Mouse (Mus musculus) embryonic fibroblast, embryonic 13.5 days (primary cell): ENCODE measurements around the gene Csnk1g1. TPM values are rescaled to one million over a fixed set of nuclear protein-coding genes. Genes with fewer than 3 reads are reported as not detected.

Source experiments
- H3K27ac ChIP-seq: 2 replicates; pipeline ENCODE4 v1.5.1; 2012; ENCODE audit warnings: low read length, control low read depth, inconsistent platforms; ENCODE audit not compliant: insufficient read depth
- H3K4me1 ChIP-seq: 2 replicates; pipeline ENCODE4 v1.6.1; 2011; ENCODE audit warnings: low read length; ENCODE audit not compliant: control insufficient read depth, insufficient read depth
- H3K4me3 ChIP-seq: 2 replicates; pipeline ENCODE4 v1.5.1; 2011; ENCODE audit warnings: mild to moderate bottlenecking, control low read depth, low read length; ENCODE audit not compliant: insufficient read depth
- CTCF ChIP-seq: IDR thresholded peaks from 2 replicates; pipeline ENCODE4 v1.5.1; 2011; ENCODE audit warnings: mild to moderate bottlenecking, control low read depth, low read length, moderate library complexity, borderline replicate concordance; ENCODE audit not compliant: insufficient read depth
- POLR2A ChIP-seq: IDR thresholded peaks from 2 replicates; pipeline ENCODE4 v1.6.1; 2011; ENCODE audit warnings: low read depth, mild to moderate bottlenecking, control low read depth, low read length, moderate library complexity
- polyA plus RNA-seq: library from polyadenylated mRNA; stranded (reverse); fragments of >200 nt; gene quantifications from 2 replicates; pipeline ENCODE4 v1.2.4, GENCODE M21; 2011; ENCODE audit warnings: low read depth; ENCODE audit not compliant: missing spikeins, insufficient read length

Csnk1g1 gene
- polyA plus RNA-seq, 1 experiment: 64.7 TPM

GRCm38 (mm10) chr9:66063446-66063845 is 154.7 kb downstream of the Csnk1g1 start:
- no peak overlapping the region for H3K4me3 ChIP-seq
- TF ChIP-seq CTCF: no peak
- TF ChIP-seq POLR2A: no peak
- H3K27ac ChIP-seq: no peak overlapping the region
- H3K4me1 ChIP-seq: no peaks in the 10 kb centered on the region

GRCm38 (mm10) chr9:66064316-66064715 is 155.6 kb downstream of the Csnk1g1 start:
- no peak for TF ChIP-seq POLR2A
- Histone ChIP-seq H3K4me1 (no peaks in the 10 kb centered on the region), H3K27ac (no peak overlapping the region), H3K4me3 (no peak overlapping the region)

GRCm38 (mm10) chr9:66066791-66067190 is 158.1 kb downstream of the Csnk1g1 start:
- TF ChIP-seq CTCF: no peak
- no peak for TF ChIP-seq POLR2A
- H3K4me3 ChIP-seq: no peak overlapping the region
- no peak overlapping the region for H3K27ac ChIP-seq
- no peaks in the 10 kb centered on the region for H3K4me1 ChIP-seq

- H3K27ac ChIP-seq: no peak overlapping the region
- TF ChIP-seq POLR2A (no peak), CTCF (peak; percentile 60; the same call in 1 of the 2 replicates)
- H3K4me3 ChIP-seq: no peak overlapping the region
These were observed 158.8 kb downstream of the Csnk1g1 start for GRCm38 (mm10) chr9:66067542-66067941.

DNA sequence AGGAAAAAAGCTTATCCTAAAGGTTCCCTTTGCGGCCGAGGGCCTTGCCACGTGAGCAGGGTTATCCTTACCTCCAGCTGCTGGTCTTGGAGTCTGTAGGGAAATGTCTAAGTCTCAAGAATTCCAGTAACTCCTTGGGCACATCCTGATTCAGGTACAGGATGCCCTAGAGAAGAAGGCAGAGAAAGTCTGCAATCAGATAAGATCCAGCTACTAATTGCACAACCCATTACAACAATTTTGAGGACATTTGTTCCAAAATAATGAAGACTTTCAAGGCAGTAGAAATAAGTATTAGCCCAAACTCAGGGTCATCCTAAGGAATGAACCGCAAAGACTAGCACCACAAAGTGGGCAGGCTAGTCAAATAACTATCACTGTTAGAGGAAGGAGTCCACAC is 159.3 kb downstream of the Csnk1g1 start:
- no peak overlapping the region for H3K4me3 ChIP-seq
- H3K27ac ChIP-seq: no peak overlapping the region
- TF ChIP-seq POLR2A (no peak), CTCF (no peak)
- H3K4me1 ChIP-seq: no peaks in the 10 kb centered on the region

More at GRCm38 (mm10) chr9:66067542-66067941, 158.8 kb downstream of the Csnk1g1 start:
- H3K4me1 ChIP-seq: no peaks in the 10 kb centered on the region

DNA sequence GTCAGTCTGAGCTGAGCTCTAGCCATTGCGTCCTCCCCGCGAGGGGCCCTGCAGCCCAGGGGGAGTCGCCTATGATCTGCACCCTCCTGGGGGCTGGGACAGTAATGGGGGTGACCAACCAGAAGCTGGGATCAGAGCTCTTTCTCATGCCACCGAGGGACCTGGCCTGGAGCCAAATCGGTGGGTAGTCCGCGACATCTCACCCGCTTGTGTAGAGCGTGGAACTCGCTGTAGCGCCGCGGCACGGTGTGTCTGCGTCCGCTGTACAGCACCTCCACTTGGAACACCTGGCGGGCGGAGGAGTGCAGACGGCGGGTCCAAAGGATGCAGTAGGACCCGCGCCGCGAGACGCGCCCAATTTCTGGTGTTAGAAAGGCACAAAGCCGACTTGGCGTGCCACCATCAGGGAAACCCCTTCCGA is 160.3 kb downstream of the Csnk1g1 start:
- no peaks in the 10 kb centered on the region for H3K4me1 ChIP-seq
- H3K4me3 ChIP-seq: peak overlapping the region; percentile 27
- no peak overlapping the region for H3K27ac ChIP-seq
- TF ChIP-seq CTCF: no peak
- TF ChIP-seq POLR2A: no peak

DNA sequence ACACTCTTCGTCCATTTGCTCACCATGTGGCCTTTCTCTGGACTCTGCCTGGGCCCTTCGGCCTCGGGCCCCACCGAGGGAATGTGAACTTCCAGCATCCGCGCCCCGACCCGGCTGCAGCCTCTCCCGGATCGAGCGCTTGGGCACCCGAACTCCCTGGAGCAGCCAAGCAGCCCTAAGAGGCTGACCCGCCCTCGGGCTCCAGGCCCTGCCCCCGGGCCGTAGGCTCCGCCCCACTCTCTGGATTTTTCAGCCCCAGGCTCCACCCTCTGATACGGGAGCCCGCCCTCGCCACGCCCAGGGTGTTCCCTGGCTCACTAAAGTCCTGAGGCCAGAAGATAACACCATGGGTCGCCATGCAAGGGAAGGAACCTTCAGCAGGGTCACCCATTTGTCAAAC is 160.9 kb downstream of the Csnk1g1 start, which contains the start of gene Snx22:
Snx22 (minus strand) TSS at position 137 of the 400 bp plus-strand sequence.
- Histone ChIP-seq H3K27ac (no peak within 1 kb of the TSS), H3K4me3 (peak within 1 kb of the TSS; percentile 27), H3K4me1 (no peaks in the 10 kb centered on the region)
- TF ChIP-seq CTCF (no peak), POLR2A (no peak)

DNA sequence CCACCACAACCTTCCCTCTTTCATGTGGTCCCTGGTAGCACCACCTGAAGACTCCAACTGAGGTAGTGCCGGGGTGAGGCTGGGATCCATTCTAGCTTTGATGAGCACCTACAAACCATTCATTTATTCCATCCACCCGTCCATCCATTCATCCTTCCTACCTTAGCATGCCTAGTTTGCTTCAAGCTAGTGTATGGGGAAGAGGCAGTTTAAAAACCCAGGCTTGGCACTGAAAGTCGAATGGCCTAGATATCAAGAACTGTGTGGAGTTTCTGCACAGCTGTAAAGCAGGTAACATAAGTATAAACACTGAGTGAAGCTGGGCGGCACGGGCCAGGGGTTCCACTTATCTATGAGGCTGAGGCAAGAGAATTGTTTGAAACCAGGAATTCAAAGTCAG is 161.4 kb downstream of the Csnk1g1 start:
- TF ChIP-seq POLR2A (no peak), CTCF (no peak)
- no peak overlapping the region for H3K4me3 ChIP-seq
- no peaks in the 10 kb centered on the region for H3K4me1 ChIP-seq
- H3K27ac ChIP-seq: no peak overlapping the region

- no peak for TF ChIP-seq POLR2A
- TF ChIP-seq CTCF: no peak
- Histone ChIP-seq H3K4me3 (no peak overlapping the region), H3K4me1 (no peaks in the 10 kb centered on the region), H3K27ac (no peak overlapping the region)
These were observed 164.0 kb downstream of the Csnk1g1 start for GRCm38 (mm10) chr9:66072754-66073153.

GRCm38 (mm10) chr9:66078072-66078471 is 169.3 kb downstream of the Csnk1g1 start:
- TF ChIP-seq POLR2A (no peak), CTCF (no peak)
- no peak overlapping the region for H3K27ac ChIP-seq
- no peak overlapping the region for H3K4me3 ChIP-seq

GRCm38 (mm10) chr9:66078493-66078892 is 169.8 kb downstream of the Csnk1g1 start:
- Histone ChIP-seq H3K4me1 (no peaks in the 10 kb centered on the region; the same call in 1 of the 2 replicates), H3K4me3 (no peak overlapping the region), H3K27ac (no peak overlapping the region)
- TF ChIP-seq CTCF (no peak), POLR2A (no peak)

More at GRCm38 (mm10) chr9:66078072-66078471, 169.3 kb downstream of the Csnk1g1 start:
- H3K4me1 ChIP-seq: no peaks in the 10 kb centered on the region; the same call in 1 of the 2 replicates
